ENCODE assay signal across 15 mouse cellular contexts in genomic region chr3:51036700-51037306, GRCm38 (mm10).
"Had no signal": no experiment of that assay in that cellular context is flagged by ENCODE, and none has a peak within 500 bp of the region (broad histone marks: within the 10 kb centered on the region; RNA-seq: fewer than 3 reads in every experiment).

No protein-coding gene starts in this region.

- H3K27me3 ChIP-seq: intestine, embryonic 15.5 days; limb, embryonic 13.5 days; liver, embryonic 15.5 days; midbrain, embryonic 12.5 days; neural tube, embryonic 13.5 days; stomach, embryonic 15.5 days had no signal

- H3K4me2 ChIP-seq: intestine, embryonic 15.5 days; limb, embryonic 13.5 days; liver, embryonic 11.5 days; liver, embryonic 15.5 days; midbrain, embryonic 12.5 days; neural tube, embryonic 13.5 days; stomach, embryonic 15.5 days had no signal

- H3K9me3 ChIP-seq: intestine, embryonic 15.5 days; limb, embryonic 13.5 days; liver, embryonic 15.5 days; midbrain, embryonic 12.5 days; neural tube, embryonic 13.5 days; stomach, embryonic 15.5 days had no signal

- H3K4me1 ChIP-seq: intestine, embryonic 15.5 days; liver, embryonic 15.5 days; stomach, embryonic 15.5 days had no signal

- H3K27ac ChIP-seq: intestine, embryonic 15.5 days; limb, embryonic 13.5 days; liver, embryonic 15.5 days; midbrain, embryonic 12.5 days; neural tube, embryonic 13.5 days; stomach, embryonic 15.5 days had no signal

- ATAC-seq: intestine, embryonic 15.5 days had no signal

- H3K4me3 ChIP-seq: intestine, embryonic 15.5 days; limb, embryonic 13.5 days; liver, embryonic 15.5 days; midbrain, embryonic 12.5 days; neural tube, embryonic 13.5 days; stomach, embryonic 15.5 days had no signal

- H3K36me3 ChIP-seq: intestine, embryonic 15.5 days; limb, embryonic 13.5 days; liver, embryonic 15.5 days; midbrain, embryonic 12.5 days; neural tube, embryonic 13.5 days; stomach, embryonic 15.5 days had no signal

- DNase-seq: kidney, adult 18-20 months; kidney, postnatal 10 days; kidney, postnatal 4 days; left cerebral cortex, postnatal 4 days; lung, postnatal 14 days; right cerebral cortex, postnatal 4 days; spleen, adult 18-20 months; thymus, postnatal 36 days had no signal

- H3K9ac ChIP-seq: intestine, embryonic 15.5 days; limb, embryonic 13.5 days; liver, embryonic 15.5 days; midbrain, embryonic 12.5 days; neural tube, embryonic 13.5 days; stomach, embryonic 15.5 days had no signal
